Mouse (Mus musculus): ENCODE measurements at regions not wholly inside any gene's neighbourhood (a gene's known extent, or its start where the extent isn't known, plus 50 kb on each side); places are given as distances from the start of the nearest gene placed in this dataset.

- Histone ChIP-seq H3K36me3 (replicated peaks; ENCODE audit: low read length) (no peaks in the 10 kb centered on the region), H3K9me3 (peaks cover 6% of the 10 kb centered on the region; the same call in 1 of the 2 replicates), H3K4me3 (replicated peaks) (no peak overlapping the region), H3K4me1 (no peaks in the 10 kb centered on the region), H3K27me3 (replicated peaks) (no peaks in the 10 kb centered on the region)
- no peak for TF ChIP-seq GATA1 (IDR thresholded peaks at IDR 0.05; ENCODE audit: borderline replicate concordance, low read length)
- TF ChIP-seq FLI1 (IDR thresholded peaks at IDR 0.05; ENCODE audit: low read length) = no peak
Measured at GRCm38 (mm10) chr19:14752646-14753045, 154.8 kb upstream of the Tle4 start.

- Histone ChIP-seq H3K36me3 (replicated peaks; ENCODE audit: low read length) (no peaks in the 10 kb centered on the region), H3K9me3 (no peaks in the 10 kb centered on the region), H3K4me3 (replicated peaks) (no peak overlapping the region), H3K27me3 (replicated peaks) (no peaks in the 10 kb centered on the region), H3K4me1 (no peaks in the 10 kb centered on the region)
- TF ChIP-seq GATA1 (IDR thresholded peaks at IDR 0.05; ENCODE audit: borderline replicate concordance, low read length) (no peak), FLI1 (IDR thresholded peaks at IDR 0.05; ENCODE audit: low read length) (no peak)
Measured at GRCm38 (mm10) chr19:14742361-14742760, 144.5 kb upstream of the Tle4 start.

GRCm38 (mm10) chr19:14740936-14741335 lies 143.1 kb upstream of the Tle4 start:
- Histone ChIP-seq H3K36me3 (replicated peaks; ENCODE audit: low read length) (no peaks in the 10 kb centered on the region), H3K4me1 (no peaks in the 10 kb centered on the region), H3K9me3 (no peaks in the 10 kb centered on the region), H3K4me3 (replicated peaks) (no peak overlapping the region), H3K27me3 (replicated peaks) (no peaks in the 10 kb centered on the region)
- TF ChIP-seq FLI1 (IDR thresholded peaks at IDR 0.05; ENCODE audit: low read length) (no peak), GATA1 (IDR thresholded peaks at IDR 0.05; ENCODE audit: borderline replicate concordance, low read length) (no peak)

- no peak for TF ChIP-seq FLI1 (IDR thresholded peaks at IDR 0.05; ENCODE audit: low read length)
- no peak for TF ChIP-seq GATA1 (IDR thresholded peaks at IDR 0.05; ENCODE audit: borderline replicate concordance, low read length)
- no peaks in the 10 kb centered on the region for H3K36me3 ChIP-seq (replicated peaks; ENCODE audit: low read length)
- no peaks in the 10 kb centered on the region for H3K4me1 ChIP-seq
- H3K9me3 ChIP-seq = no peaks in the 10 kb centered on the region
- H3K27me3 ChIP-seq (replicated peaks) = no peaks in the 10 kb centered on the region
- H3K4me3 ChIP-seq (replicated peaks) = no peak overlapping the region
Measured at GRCm38 (mm10) chr19:14740139-14740538, 142.3 kb upstream of the Tle4 start.

DNA sequence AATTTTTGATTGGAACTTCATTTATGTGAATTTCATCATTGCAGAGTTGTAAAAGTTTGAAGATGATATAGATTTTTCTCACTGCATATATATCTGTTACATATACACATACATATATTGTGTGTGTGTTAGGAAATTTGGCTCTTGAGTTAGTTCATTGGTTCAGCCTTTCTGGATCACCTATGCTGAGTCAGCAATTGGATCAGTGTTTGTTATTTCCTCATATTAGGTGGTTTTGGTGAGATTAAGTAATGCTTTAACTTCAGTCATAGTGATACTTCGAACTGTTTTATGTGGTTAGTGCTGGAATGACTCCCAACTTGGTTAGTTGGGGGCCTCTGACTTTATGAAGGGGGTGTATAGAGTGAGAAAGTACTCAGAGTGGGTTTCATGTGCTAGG lies 138.7 kb upstream of the Tle4 start:
- Histone ChIP-seq H3K4me3 (replicated peaks) (no peak overlapping the region), H3K36me3 (replicated peaks; ENCODE audit: low read length) (no peaks in the 10 kb centered on the region), H3K27me3 (replicated peaks) (no peaks in the 10 kb centered on the region), H3K4me1 (no peaks in the 10 kb centered on the region), H3K9me3 (no peaks in the 10 kb centered on the region)
- TF ChIP-seq GATA1 (IDR thresholded peaks at IDR 0.05; ENCODE audit: borderline replicate concordance, low read length) = no peak
- no peak for TF ChIP-seq FLI1 (IDR thresholded peaks at IDR 0.05; ENCODE audit: low read length)

DNA sequence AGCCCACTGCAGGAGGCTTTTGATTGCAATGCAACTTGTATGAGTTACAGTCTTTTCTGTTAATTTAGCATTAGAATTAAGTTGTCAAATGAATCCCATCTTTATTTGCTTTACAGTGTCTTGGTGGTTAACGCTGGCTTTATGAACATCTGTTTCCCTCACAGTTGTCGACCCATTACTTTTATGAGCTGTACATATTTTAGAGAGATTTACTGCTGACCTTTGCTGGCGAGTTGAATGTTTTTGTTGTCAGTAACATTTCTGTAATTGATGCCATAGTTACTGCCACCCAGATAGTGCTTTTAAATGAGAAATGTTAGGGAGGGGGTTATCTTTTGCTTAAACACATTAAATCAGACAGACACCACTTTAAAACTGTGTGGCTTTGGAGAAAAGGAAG lies 127.5 kb upstream of the Tle4 start:
- Histone ChIP-seq H3K36me3 (replicated peaks; ENCODE audit: low read length) (no peaks in the 10 kb centered on the region), H3K9me3 (no peaks in the 10 kb centered on the region), H3K4me3 (replicated peaks) (no peak overlapping the region), H3K27me3 (replicated peaks) (no peaks in the 10 kb centered on the region), H3K4me1 (no peaks in the 10 kb centered on the region)
- TF ChIP-seq GATA1 (IDR thresholded peaks at IDR 0.05; ENCODE audit: borderline replicate concordance, low read length) = no peak
- no peak for TF ChIP-seq FLI1 (IDR thresholded peaks at IDR 0.05; ENCODE audit: low read length)

DNA sequence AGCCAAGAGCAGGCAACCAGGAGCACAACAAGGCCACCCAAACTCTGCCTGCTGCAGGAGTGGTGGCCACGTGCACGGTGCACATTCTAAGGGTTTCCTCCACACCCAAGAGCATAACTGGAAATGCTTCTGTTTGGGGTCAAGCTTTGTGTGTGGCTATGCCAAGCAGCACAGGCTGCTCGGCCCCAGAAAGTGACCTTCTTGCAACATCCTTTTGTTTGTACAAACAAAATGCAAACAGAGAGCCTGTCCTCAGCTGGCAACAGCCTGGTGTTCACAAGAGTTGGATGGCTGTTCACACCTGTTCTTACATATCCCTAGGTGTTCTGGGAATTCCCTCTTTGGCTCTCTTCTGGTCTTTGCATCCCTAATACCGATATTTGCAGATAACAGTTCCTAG lies 126.8 kb upstream of the Tle4 start:
- Histone ChIP-seq H3K9me3 (no peaks in the 10 kb centered on the region), H3K4me3 (replicated peaks) (no peak overlapping the region), H3K4me1 (no peaks in the 10 kb centered on the region), H3K36me3 (replicated peaks; ENCODE audit: low read length) (no peaks in the 10 kb centered on the region), H3K27me3 (replicated peaks) (no peaks in the 10 kb centered on the region)
- TF ChIP-seq FLI1 (IDR thresholded peaks at IDR 0.05; ENCODE audit: low read length) (no peak), GATA1 (IDR thresholded peaks at IDR 0.05; ENCODE audit: borderline replicate concordance, low read length) (no peak)

- Histone ChIP-seq H3K36me3 (replicated peaks; ENCODE audit: low read length) (no peaks in the 10 kb centered on the region), H3K4me3 (replicated peaks) (no peak overlapping the region), H3K27me3 (replicated peaks) (no peaks in the 10 kb centered on the region), H3K4me1 (no peaks in the 10 kb centered on the region), H3K9me3 (no peaks in the 10 kb centered on the region)
- TF ChIP-seq FLI1 (IDR thresholded peaks at IDR 0.05; ENCODE audit: low read length) = no peak
- TF ChIP-seq GATA1 (IDR thresholded peaks at IDR 0.05; ENCODE audit: borderline replicate concordance, low read length) = no peak
Measured at GRCm38 (mm10) chr19:14705791-14706190, 107.9 kb upstream of the Tle4 start.

- no peaks in the 10 kb centered on the region for H3K36me3 ChIP-seq (replicated peaks; ENCODE audit: low read length)
- H3K9me3 ChIP-seq = no peaks in the 10 kb centered on the region
- TF ChIP-seq GATA1 (IDR thresholded peaks at IDR 0.05; ENCODE audit: borderline replicate concordance, low read length) (no peak), FLI1 (IDR thresholded peaks at IDR 0.05; ENCODE audit: low read length) (no peak)
- H3K4me1 ChIP-seq = no peaks in the 10 kb centered on the region
- no peak overlapping the region for H3K4me3 ChIP-seq (replicated peaks)
- H3K27me3 ChIP-seq (replicated peaks) = no peaks in the 10 kb centered on the region
Measured at GRCm38 (mm10) chr19:14701116-14701515, 103.3 kb upstream of the Tle4 start.

DNA sequence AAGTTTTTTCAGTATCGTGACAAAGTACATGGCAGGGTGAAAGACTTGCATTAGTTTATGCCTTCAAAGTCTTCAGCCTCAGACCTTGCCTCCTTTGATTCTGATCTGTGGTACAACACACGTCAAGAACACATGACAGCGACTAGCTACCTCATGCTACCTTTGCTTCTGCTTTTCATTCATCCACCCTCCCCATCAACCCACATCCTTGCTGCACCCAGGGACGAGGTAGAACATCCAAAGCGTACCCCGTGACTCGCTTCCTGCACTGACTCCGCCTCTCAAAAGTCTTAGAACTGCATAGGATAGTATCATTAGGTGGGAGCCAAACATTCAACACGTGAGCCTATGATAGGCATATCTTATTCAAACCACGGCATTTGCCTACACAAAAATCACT lies 97.5 kb upstream of the Tle4 start:
- no peak overlapping the region for H3K4me3 ChIP-seq (replicated peaks)
- TF ChIP-seq GATA1 (IDR thresholded peaks at IDR 0.05; ENCODE audit: borderline replicate concordance, low read length) (no peak), FLI1 (IDR thresholded peaks at IDR 0.05; ENCODE audit: low read length) (no peak)

GRCm38 (mm10) chr19:14692183-14692582 lies 94.3 kb upstream of the Tle4 start:
- Histone ChIP-seq H3K27me3 (replicated peaks) (no peaks in the 10 kb centered on the region), H3K36me3 (replicated peaks; ENCODE audit: low read length) (no peaks in the 10 kb centered on the region), H3K4me1 (peaks cover 3% of the 10 kb centered on the region; the same call in 1 of the 2 replicates), H3K4me3 (replicated peaks) (no peak overlapping the region), H3K9me3 (no peaks in the 10 kb centered on the region)
- TF ChIP-seq FLI1 (IDR thresholded peaks at IDR 0.05; ENCODE audit: low read length) (no peak), GATA1 (IDR thresholded peaks at IDR 0.05; ENCODE audit: borderline replicate concordance, low read length) (no peak)

More for the DNA sequence above, 97.5 kb upstream of the Tle4 start:
- no peaks in the 10 kb centered on the region for H3K9me3 ChIP-seq
- H3K27me3 ChIP-seq (replicated peaks) = no peaks in the 10 kb centered on the region
- peaks cover 3% of the 10 kb centered on the region; the same call in 1 of the 2 replicates for H3K4me1 ChIP-seq
- H3K36me3 ChIP-seq (replicated peaks; ENCODE audit: low read length) = no peaks in the 10 kb centered on the region

All from megakaryocyte, embryonic 14.5 days (primary cell).